Mouse (Mus musculus) neural tube, embryonic 11.5 days (tissue): ENCODE data around the gene Hspb6. TPM values are rescaled to one million over a fixed set of nuclear protein-coding genes. Genes with fewer than 3 reads are reported as not detected.

Experiments used
- microRNA-seq: library from miRNA; unstranded; fragments of <30 nt; microRNA quantifications from one replicate; pipeline ENCODE4, GENCODE M21; 2016
- polyA plus RNA-seq: library from polyadenylated mRNA; unstranded; fragments of >200 nt; fragmentation: Nextera tagmentation; extraction: Ambion mirVana; gene quantifications from 2 replicates; pipeline ENCODE4 v1.2.1, GENCODE M21; 2014

The Hspb6 gene
- polyA plus RNA-seq, 1 experiment from 2014 or later: 4.4 TPM

Small RNA genes lying within 50 kb of the gene (microRNA-seq; reads per million reads assigned to microRNA genes)
- 0.78 reads per million for gene Gm38670
- gene Mir3569: not detected

Other genes starting within 250 kb of the Hspb6 start
- 87.4 and 94.0 TPM in 2 replicates for gene Alkbh6, start 243.5 kb upstream of the Hspb6 start, polyA plus RNA-seq
- 16.6 and 18.1 TPM in 2 replicates for gene Syne4, start 237.4 kb upstream of the Hspb6 start, polyA plus RNA-seq
- gene E130208F15Rik, start 230.4 kb upstream of the Hspb6 start, polyA plus RNA-seq: not detected in 2 replicates
- gene Sdhaf1, start 228.3 kb upstream of the Hspb6 start, polyA plus RNA-seq: 23.1 and 26.5 TPM in 2 replicates
- 6.3 TPM in 2 replicates for gene Lrfn3, start 189.4 kb upstream of the Hspb6 start, polyA plus RNA-seq
- 17.8 and 17.9 TPM in 2 replicates for gene Tyrobp, start 138.4 kb upstream of the Hspb6 start, polyA plus RNA-seq
- not detected in 2 replicates for gene Hcst, start 132.3 kb upstream of the Hspb6 start, polyA plus RNA-seq
- gene Nfkbid, start 130.4 kb upstream of the Hspb6 start, polyA plus RNA-seq: 0.84 and 0.99 TPM in 2 replicates
- 150 and 165 TPM in 2 replicates for gene Aplp1, start 106.6 kb upstream of the Hspb6 start, polyA plus RNA-seq
- gene Kirrel2, start 94.5 kb upstream of the Hspb6 start, polyA plus RNA-seq: 19.0 and 19.6 TPM in 2 replicates
- gene Nphs1, start 93.9 kb upstream of the Hspb6 start, polyA plus RNA-seq: 1.8 and 3.4 TPM in 2 replicates
- gene Prodh2, start 58.6 kb upstream of the Hspb6 start, polyA plus RNA-seq: not detected in 2 replicates
- 48.8 and 51.1 TPM in 2 replicates for gene Arhgap33, start 17.1 kb upstream of the Hspb6 start, polyA plus RNA-seq
- 8.6 and 12.1 TPM in 2 replicates for gene Proser3, start 121 bp downstream of the Hspb6 start, polyA plus RNA-seq
- 46.2 and 47.0 TPM in 2 replicates for gene Lin37, start 7.7 kb downstream of the Hspb6 start, polyA plus RNA-seq
- gene U2af1l4, start 11.1 kb downstream of the Hspb6 start, polyA plus RNA-seq: 90.6 and 95.5 TPM in 2 replicates
- gene Gm49396, start 11.2 kb downstream of the Hspb6 start, polyA plus RNA-seq: 7.3 and 7.6 TPM in 2 replicates
- 97.8 and 106 TPM in 2 replicates for gene Psenen, start 11.4 kb downstream of the Hspb6 start, polyA plus RNA-seq
- 1.3 and 3.6 TPM in 2 replicates for gene Igflr1, start 13.2 kb downstream of the Hspb6 start, polyA plus RNA-seq
- gene Kmt2b, start 36.5 kb downstream of the Hspb6 start, polyA plus RNA-seq: 11.5 and 11.9 TPM in 2 replicates
- 0.18 TPM in 1 of 2 replicates, not detected in the other for gene Zbtb32, start 46.7 kb downstream of the Hspb6 start, polyA plus RNA-seq
- gene Upk1a, start 60.7 kb downstream of the Hspb6 start, polyA plus RNA-seq: 4.8 TPM in 2 replicates
- gene Cox6b1, start 74.0 kb downstream of the Hspb6 start, polyA plus RNA-seq: 786 and 833 TPM in 2 replicates
- gene Etv2, start 83.7 kb downstream of the Hspb6 start, polyA plus RNA-seq: not detected in 2 replicates
- gene Rbm42, start 98.1 kb downstream of the Hspb6 start, polyA plus RNA-seq: 133 and 134 TPM in 2 replicates
- gene Haus5, start 112.8 kb downstream of the Hspb6 start, polyA plus RNA-seq: 49.4 and 57.7 TPM in 2 replicates
- gene Pmis2, start 119.4 kb downstream of the Hspb6 start, polyA plus RNA-seq: not detected in 2 replicates
- 0.58 TPM in 1 of 2 replicates, not detected in the other for gene 2200002J24Rik, start 146.7 kb downstream of the Hspb6 start, polyA plus RNA-seq
- 0.81 and 0.84 TPM in 2 replicates for gene Atp4a, start 160.0 kb downstream of the Hspb6 start, polyA plus RNA-seq
- 167 and 172 TPM in 2 replicates for gene Tmem147, start 177.4 kb downstream of the Hspb6 start, polyA plus RNA-seq
- gene Gapdhs, start 191.5 kb downstream of the Hspb6 start, polyA plus RNA-seq: 0.27 and 0.88 TPM in 2 replicates
- 0.09 and 0.74 TPM in 2 replicates for gene Sbsn, start 199.3 kb downstream of the Hspb6 start, polyA plus RNA-seq
- gene Dmkn, start 211.6 kb downstream of the Hspb6 start, polyA plus RNA-seq: not detected in 2 replicates
- gene Krtdap, start 235.7 kb downstream of the Hspb6 start, polyA plus RNA-seq: not detected in 2 replicates